ENCODE assay signal across 15 mouse cellular contexts in the genomic region with DNA sequence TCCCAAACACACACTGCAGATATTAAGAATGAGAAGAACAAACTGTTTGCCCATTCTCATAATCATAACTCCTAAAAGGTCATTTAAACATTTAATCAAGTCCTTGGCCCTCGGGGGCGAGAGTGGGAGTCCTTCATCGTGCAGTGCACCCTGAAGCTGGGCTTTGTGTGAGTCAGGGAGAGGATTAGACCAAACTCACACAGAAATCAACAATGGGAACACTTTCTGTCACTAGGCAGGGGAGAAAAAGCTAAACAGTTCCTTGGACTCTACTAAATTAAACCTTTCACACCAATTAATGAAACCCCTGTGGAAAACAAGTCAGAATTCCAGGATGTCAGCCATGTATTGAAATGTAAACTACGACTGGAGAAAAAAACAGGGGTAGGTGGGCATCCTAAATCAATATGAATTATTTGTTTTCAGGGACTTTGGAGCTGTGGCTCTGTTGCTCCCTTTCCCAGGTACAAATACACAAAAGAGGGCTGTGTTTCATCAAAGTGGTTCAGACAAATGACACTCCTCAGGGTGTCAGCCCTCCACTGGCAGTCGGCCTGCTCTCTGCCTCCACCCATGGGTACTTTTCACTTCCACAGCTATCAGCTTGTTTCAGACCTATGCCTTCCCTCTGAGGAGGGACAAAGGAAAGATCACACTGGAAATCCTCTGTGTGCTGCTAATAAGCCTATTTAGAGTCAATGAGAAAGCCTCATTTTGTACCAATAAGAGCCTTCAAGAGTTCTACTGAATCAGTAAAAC.
A peak's percentile ranks its signal among the peaks of the same experiment; 100 is the strongest.
DNase-seq lines count a peak whose midpoint lies in the region; ATAC-seq lines count a peak whose summit lies in the region.
"Had no signal": no experiment of that assay in that cellular context is flagged by ENCODE, and none has a peak within 500 bp of the region (broad histone marks: within the 10 kb centered on the region; RNA-seq: fewer than 3 reads in every experiment).

No protein-coding gene starts in this region.

- H3K4me3 ChIP-seq in forebrain, embryonic 13.5 days: no peak overlapping the region
- no peak overlapping the region for H3K4me3 ChIP-seq in forebrain, embryonic 10.5 days
- no peak overlapping the region for H3K4me3 ChIP-seq in forebrain, embryonic 14.5 days (ENCODE audit: low read depth, low read length)
- H3K4me3 ChIP-seq in midbrain, embryonic 11.5 days (ENCODE audit: low read depth, low read length): no peak overlapping the region
- H3K4me3 ChIP-seq in neural tube, embryonic 13.5 days: no peak overlapping the region
- H3K4me3 ChIP-seq: embryonic facial prominence, embryonic 15.5 days; heart, embryonic 10.5 days had no signal

- H3K4me1 ChIP-seq in forebrain, embryonic 13.5 days: peaks cover 11% of the 10 kb centered on the region
- peaks cover 14% of the 10 kb centered on the region for H3K4me1 ChIP-seq in forebrain, embryonic 10.5 days
- H3K4me1 ChIP-seq in forebrain, embryonic 14.5 days (ENCODE audit: control insufficient read depth, insufficient read depth, low read length): 0 out of 2 replicates have a peak, but pooled peaks cover 4% of the 10 kb centered on the region
- H3K4me1 ChIP-seq in midbrain, embryonic 11.5 days (ENCODE audit: control insufficient read depth, insufficient read depth, low read length): peaks cover 6% of the 10 kb centered on the region; the same call in 1 of the 2 replicates
- H3K4me1 ChIP-seq in neural tube, embryonic 13.5 days (replicated peaks): peaks cover 9% of the 10 kb centered on the region
- H3K4me1 ChIP-seq: embryonic facial prominence, embryonic 15.5 days; heart, embryonic 10.5 days had no signal

- H3K27me3 ChIP-seq in forebrain, embryonic 13.5 days: no peaks in the 10 kb centered on the region
- no peaks in the 10 kb centered on the region for H3K27me3 ChIP-seq in forebrain, embryonic 10.5 days (ENCODE audit: poor library complexity, severe bottlenecking)
- H3K27me3 ChIP-seq in forebrain, embryonic 14.5 days (replicated peaks; ENCODE audit: control insufficient read depth, insufficient read depth, low read length): no peaks in the 10 kb centered on the region
- H3K27me3 ChIP-seq in midbrain, embryonic 11.5 days (ENCODE audit: control insufficient read depth, insufficient read depth, low read length): no peaks in the 10 kb centered on the region
- no peaks in the 10 kb centered on the region for H3K27me3 ChIP-seq in neural tube, embryonic 13.5 days
- H3K27me3 ChIP-seq: embryonic facial prominence, embryonic 15.5 days had no signal

- no peak overlapping the region for H3K9ac ChIP-seq in forebrain, embryonic 13.5 days
- no peak overlapping the region for H3K9ac ChIP-seq in forebrain, embryonic 14.5 days (ENCODE audit: low read length)
- no peak overlapping the region for H3K9ac ChIP-seq in midbrain, embryonic 11.5 days (ENCODE audit: low read length)
- H3K9ac ChIP-seq in neural tube, embryonic 13.5 days: no peak overlapping the region
- H3K9ac ChIP-seq: embryonic facial prominence, embryonic 15.5 days had no signal

- no peak overlapping the region for H3K4me2 ChIP-seq in forebrain, embryonic 13.5 days
- no peak overlapping the region for H3K4me2 ChIP-seq in forebrain, embryonic 14.5 days (ENCODE audit: low read length)
- no peak overlapping the region for H3K4me2 ChIP-seq in midbrain, embryonic 11.5 days
- no peak overlapping the region for H3K4me2 ChIP-seq in neural tube, embryonic 13.5 days
- H3K4me2 ChIP-seq: embryonic facial prominence, embryonic 15.5 days had no signal

- DNase-seq in forebrain, embryonic 10.5 days (ENCODE audit: extremely low spot score, low spot score): no peak
- DNase-seq in forebrain, embryonic 14.5 days (ENCODE audit: low spot score): peak; percentile 26
- no peak for DNase-seq in midbrain, embryonic 11.5 days (ENCODE audit: low spot score, missing footprints)
- no peak for DNase-seq in thymus, postnatal 10 days (ENCODE audit: low spot score in 2 of 2)
- no peak for DNase-seq in natural killer cell, adult 2 months (ENCODE audit: low spot score in 2 of 2)
- DNase-seq: adrenal gland, adult 8-10 months; gastrocnemius, postnatal 36 days; heart, postnatal 10 days; lung, postnatal 14 days; retina, postnatal 1 day; thymus, postnatal 4 days had no signal

- no peaks in the 10 kb centered on the region for H3K36me3 ChIP-seq in forebrain, embryonic 13.5 days (ENCODE audit: poor library complexity, severe bottlenecking)
- H3K36me3 ChIP-seq in forebrain, embryonic 10.5 days (replicated peaks): no peaks in the 10 kb centered on the region
- no peaks in the 10 kb centered on the region for H3K36me3 ChIP-seq in forebrain, embryonic 14.5 days (ENCODE audit: control insufficient read depth, insufficient read depth, low read length)
- H3K36me3 ChIP-seq in midbrain, embryonic 11.5 days (ENCODE audit: control insufficient read depth, insufficient read depth, low read length): no peaks in the 10 kb centered on the region
- H3K36me3 ChIP-seq in neural tube, embryonic 13.5 days: no peaks in the 10 kb centered on the region
- H3K36me3 ChIP-seq: embryonic facial prominence, embryonic 15.5 days; heart, embryonic 10.5 days had no signal

- no peaks in the 10 kb centered on the region for H3K9me3 ChIP-seq in forebrain, embryonic 13.5 days (replicated peaks)
- H3K9me3 ChIP-seq in forebrain, embryonic 10.5 days: no peaks in the 10 kb centered on the region
- H3K9me3 ChIP-seq in forebrain, embryonic 14.5 days (replicated peaks; ENCODE audit: control insufficient read depth, low read length): no peaks in the 10 kb centered on the region
- no peaks in the 10 kb centered on the region for H3K9me3 ChIP-seq in midbrain, embryonic 11.5 days (ENCODE audit: control insufficient read depth, low read length)
- H3K9me3 ChIP-seq in neural tube, embryonic 13.5 days: no peaks in the 10 kb centered on the region
- H3K9me3 ChIP-seq: embryonic facial prominence, embryonic 15.5 days; heart, embryonic 10.5 days had no signal

- no peak overlapping the region for H3K27ac ChIP-seq in forebrain, embryonic 13.5 days
- no peak overlapping the region for H3K27ac ChIP-seq in forebrain, embryonic 10.5 days
- H3K27ac ChIP-seq in forebrain, embryonic 14.5 days (ENCODE audit: low read depth, low read length): no peak overlapping the region
- H3K27ac ChIP-seq in midbrain, embryonic 11.5 days (ENCODE audit: low read depth, low read length): no peak overlapping the region
- H3K27ac ChIP-seq in neural tube, embryonic 13.5 days (replicated peaks): no peak overlapping the region
- H3K27ac ChIP-seq: embryonic facial prominence, embryonic 15.5 days; heart, embryonic 10.5 days had no signal

- WGBS in forebrain, embryonic 13.5 days: 3% methylated on average over 5 of the region's 5 CpGs
- 8% methylated on average over 5 of the region's 5 CpGs for WGBS in forebrain, embryonic 10.5 days
- WGBS in forebrain, embryonic 14.5 days: 6% methylated on average over 5 of the region's 5 CpGs
- 11% methylated on average over 5 of the region's 5 CpGs for WGBS in midbrain, embryonic 11.5 days
- whole genome bisulfite sequencing in neural tube, embryonic 13.5 days: 26% methylated on average over 5 of the region's 5 CpGs

- peak; percentile 69 for ATAC-seq in forebrain, embryonic 13.5 days
- ATAC-seq in forebrain, embryonic 14.5 days: peak; percentile 71
- peak; percentile 75 for ATAC-seq in midbrain, embryonic 11.5 days (ENCODE audit: low FRiP score)
- ATAC-seq in neural tube, embryonic 13.5 days (ENCODE audit: low read depth): peak; percentile 76
